Mouse (Mus musculus) CH12.LX (cell line): Measurements from ENCODE around the gene Sec22a. TPM values are rescaled to one million over a fixed set of nuclear protein-coding genes. Genes with fewer than 3 reads are reported as not detected.

Experiments used
- DNase-seq: peaks from one replicate; pipeline ENCODE4 v3.0.0-alpha.2; 2013; ENCODE audit errors: extremely low read depth
- H3K27ac ChIP-seq: 2 replicates; pipeline ENCODE4 v1.5.1; 2012; ENCODE audit warnings: low read depth, mild to moderate bottlenecking, control low read depth, moderate library complexity; ENCODE audit not compliant: insufficient read depth
- H3K27me3 ChIP-seq: replicated peaks from 2 replicates; pipeline ENCODE3; 2012; ENCODE audit warnings: inconsistent platforms
- H3K36me3 ChIP-seq, 2 experiments: replicated peaks in 1 of 2; 2 replicates each; pipeline versions ENCODE3 to v1.6.1; 2012; ENCODE audit warnings: inconsistent platforms in 1 of 2, low read length in 1 of 2, mild to moderate bottlenecking in 1 of 2, mixed read lengths in 1 of 2, moderate library complexity in 1 of 2; ENCODE audit not compliant: control insufficient read depth in 1 of 2, insufficient read depth in 1 of 2
- H3K4me1 ChIP-seq, 2 experiments: 2 replicates each; pipeline ENCODE4 v1.6.1; 2012; ENCODE audit warnings: inconsistent platforms in 1 of 2, moderate library complexity in 1 of 2; ENCODE audit not compliant: insufficient read depth in 2 of 2, control insufficient read depth in 1 of 2
- H3K4me2 ChIP-seq: 2 replicates; pipeline ENCODE4 v1.6.1; 2012; ENCODE audit warnings: low read depth, mild to moderate bottlenecking, control low read depth; ENCODE audit not compliant: poor library complexity, insufficient read depth, severe bottlenecking
- H3K4me3 ChIP-seq, 3 experiments: fragments of 150-350 bp in 1 of 3; sonication (generic) in 1 of 3; replicated peaks in 1 of 3; 2 replicates each; pipeline versions ENCODE3 to v1.5.1; 2011 to 2012; ENCODE audit warnings: low read depth in 2 of 3, low read length in 2 of 3, mild to moderate bottlenecking in 2 of 3, moderate library complexity in 2 of 3, control low read depth in 1 of 3, improper control_type of control experiment in 1 of 3, inconsistent platforms in 1 of 3, mixed read lengths in 1 of 3; ENCODE audit not compliant: poor library complexity in 1 of 3
- H3K79me2 ChIP-seq: replicated peaks from 2 replicates; pipeline ENCODE4 v1.6.1; 2012; ENCODE audit warnings: mild to moderate bottlenecking, moderate library complexity; ENCODE audit not compliant: control insufficient read depth, poor library complexity, insufficient read depth, severe bottlenecking; ENCODE audit errors: extremely low read depth
- H3K9ac ChIP-seq: 2 replicates; pipeline ENCODE4 v1.6.1; 2012; ENCODE audit warnings: low read depth, mild to moderate bottlenecking, control low read depth, moderate library complexity; ENCODE audit not compliant: insufficient read depth
- H3K9me3 ChIP-seq: replicated peaks from 2 replicates; pipeline ENCODE3; 2012; ENCODE audit warnings: low read length, inconsistent platforms, mixed read lengths
- BHLHE40 ChIP-seq: IDR thresholded peaks from 2 replicates; pipeline ENCODE4 v1.6.1; 2011; ENCODE audit warnings: mild to moderate bottlenecking, low read depth, low read length, improper control_type of control experiment
- CTCF ChIP-seq, 2 experiments: IDR thresholded peaks in 1 of 2; conservative IDR thresholded peaks in 1 of 2; 2 replicates each; pipeline ENCODE4 v1.5.1; 2011 to 2012; ENCODE audit warnings: low read depth in 2 of 2, low read length in 2 of 2, improper control_type of control experiment in 1 of 2, inconsistent platforms in 1 of 2, mild to moderate bottlenecking in 1 of 2, moderate library complexity in 1 of 2
- E2F4 ChIP-seq: IDR thresholded peaks from 2 replicates; pipeline ENCODE4 v1.6.1; 2011; ENCODE audit warnings: low read depth, low read length, improper control_type of control experiment; ENCODE audit not compliant: insufficient replicate concordance
- ETS1 ChIP-seq: conservative IDR thresholded peaks from 2 replicates; pipeline ENCODE4 v1.6.1; 2012; ENCODE audit warnings: low read depth, mild to moderate bottlenecking, inconsistent platforms, low read length, improper control_type of control experiment, moderate library complexity
- GABPA ChIP-seq: IDR thresholded peaks from 2 replicates; pipeline ENCODE4 v1.6.1; 2012; ENCODE audit warnings: low read depth, low read length, improper control_type of control experiment, inconsistent platforms; ENCODE audit not compliant: insufficient replicate concordance
- JUN ChIP-seq: IDR thresholded peaks from 2 replicates; pipeline ENCODE4 v1.6.1; 2011; ENCODE audit warnings: low read depth, mild to moderate bottlenecking, low read length, improper control_type of control experiment, moderate library complexity; ENCODE audit not compliant: insufficient read depth
- JUND ChIP-seq: conservative IDR thresholded peaks from 2 replicates; pipeline ENCODE4 v1.6.1; 2011; ENCODE audit warnings: low read depth, low read length, improper control_type of control experiment
- KAT2A ChIP-seq: IDR thresholded peaks from 2 replicates; pipeline ENCODE4 v1.6.1; 2012; ENCODE audit warnings: low read length, improper control_type of control experiment, inconsistent platforms; ENCODE audit not compliant: insufficient replicate concordance
- MAX ChIP-seq: IDR thresholded peaks from 2 replicates; pipeline ENCODE4 v1.6.1; 2011; ENCODE audit warnings: low read length, improper control_type of control experiment
- MAZ ChIP-seq: IDR thresholded peaks from 2 replicates; pipeline ENCODE4 v1.6.1; 2012; ENCODE audit warnings: low read depth, mild to moderate bottlenecking, inconsistent platforms, low read length, improper control_type of control experiment, moderate library complexity
- MEF2A ChIP-seq: IDR thresholded peaks from 2 replicates; pipeline ENCODE4 v1.6.1; 2014; ENCODE audit warnings: low read depth, mild to moderate bottlenecking, inconsistent platforms, low read length, improper control_type of control experiment, borderline replicate concordance
- NELFE ChIP-seq: IDR thresholded peaks from 2 replicates; pipeline ENCODE4 v1.6.1; 2011; ENCODE audit warnings: low read depth, low read length, improper control_type of control experiment
- PAX5 ChIP-seq: IDR thresholded peaks from 2 replicates; pipeline ENCODE4 v1.6.1; 2012; ENCODE audit warnings: low read length, inconsistent platforms, mixed read lengths
- POLR2A ChIP-seq: IDR thresholded peaks from 2 replicates; pipeline ENCODE4 v1.6.1; 2011; ENCODE audit warnings: low read depth, mild to moderate bottlenecking, improper control_type of control experiment, low read length
- POLR2AphosphoS2 ChIP-seq: IDR thresholded peaks from 2 replicates; pipeline ENCODE4 v1.6.1; 2011; ENCODE audit warnings: low read depth, low read length, improper control_type of control experiment
- RAD21 ChIP-seq: IDR thresholded peaks from 2 replicates; pipeline ENCODE4 v1.6.1; 2011; ENCODE audit warnings: low read depth, mild to moderate bottlenecking, low read length, improper control_type of control experiment, moderate library complexity
- RCOR1 ChIP-seq: conservative IDR thresholded peaks from 2 replicates; pipeline ENCODE4 v1.6.1; 2012; ENCODE audit warnings: low read depth, mild to moderate bottlenecking, inconsistent platforms, low read length, improper control_type of control experiment
- SIN3A ChIP-seq: IDR thresholded peaks from 2 replicates; pipeline ENCODE4 v1.6.1; 2012; ENCODE audit warnings: low read length, improper control_type of control experiment, inconsistent platforms
- SMC3 ChIP-seq: IDR thresholded peaks from 2 replicates; pipeline ENCODE4 v1.6.1; 2011; ENCODE audit warnings: low read depth, low read length, improper control_type of control experiment
- TBP ChIP-seq: conservative IDR thresholded peaks from 2 replicates; pipeline ENCODE4 v1.6.1; 2011; ENCODE audit warnings: low read depth, low read length, improper control_type of control experiment
- TCF12 ChIP-seq: IDR thresholded peaks from 2 replicates; pipeline ENCODE4 v1.6.1; 2014; ENCODE audit warnings: low read depth, mild to moderate bottlenecking, inconsistent platforms, low read length, improper control_type of control experiment
- UBTF ChIP-seq: IDR thresholded peaks from 2 replicates; pipeline ENCODE4 v1.6.1; 2012; ENCODE audit warnings: low read depth, mild to moderate bottlenecking, inconsistent platforms, low read length, improper control_type of control experiment, moderate library complexity
- USF1 ChIP-seq: IDR thresholded peaks from 2 replicates; pipeline ENCODE4 v1.6.1; 2014; ENCODE audit warnings: low read depth, mild to moderate bottlenecking, inconsistent platforms, low read length, improper control_type of control experiment
- USF2 ChIP-seq: conservative IDR thresholded peaks from 2 replicates; pipeline ENCODE4 v1.6.1; 2011; ENCODE audit warnings: low read depth, low read length, improper control_type of control experiment
- ZMIZ1 ChIP-seq: IDR thresholded peaks from 2 replicates; pipeline ENCODE4 v1.6.1; 2012; ENCODE audit warnings: low read depth, mild to moderate bottlenecking, inconsistent platforms, low read length, improper control_type of control experiment
- ZNF384 ChIP-seq: IDR thresholded peaks from 2 replicates; pipeline ENCODE4 v1.6.1; 2012; ENCODE audit warnings: low read depth, low read length, improper control_type of control experiment, inconsistent platforms
- dilution Hi-C: fragments of 300-500 bp; cut with MboI; formaldehyde crosslinking; loops from 2 replicates; pipeline ENCODE4 v1.14.3; 2020; ENCODE audit warnings: low sequenced_read_pairs; ENCODE audit not compliant: extremely low pct_unique_long_range_greater_than_20kb, extremely low pct_ligation_motif_present
- in situ Hi-C: fragments of 300-500 bp; cut with MboI; formaldehyde crosslinking; loops from 3 replicates; pipeline ENCODE4 v1.14.3; 2019; ENCODE audit warnings: low sequenced_read_pairs, low pct_ligation_motif_present, low pct_unique_long_range_greater_than_20kb, mixed read lengths
- polyA plus RNA-seq: library from polyadenylated mRNA; unstranded; fragments of >175 nt; gene quantifications from 2 replicates; pipeline ENCODE4 v1.2.1, GENCODE M21; 2012; ENCODE audit warnings: low read depth; ENCODE audit not compliant: insufficient read length
- total RNA-seq, 2 experiments: library from RNA; depleted of rRNA; stranded (reverse); fragments of 300-350 nt in 1 of 2; fragments of >200 nt in 1 of 2; gene quantifications; 2 replicates each; pipeline ENCODE4 v1.2.3; 2012 to 2014

Gene Sec22a
- total and polyA plus RNA-seq, 3 experiments: 8.6 to 17.8 (median 10.8) TPM

DNA sequence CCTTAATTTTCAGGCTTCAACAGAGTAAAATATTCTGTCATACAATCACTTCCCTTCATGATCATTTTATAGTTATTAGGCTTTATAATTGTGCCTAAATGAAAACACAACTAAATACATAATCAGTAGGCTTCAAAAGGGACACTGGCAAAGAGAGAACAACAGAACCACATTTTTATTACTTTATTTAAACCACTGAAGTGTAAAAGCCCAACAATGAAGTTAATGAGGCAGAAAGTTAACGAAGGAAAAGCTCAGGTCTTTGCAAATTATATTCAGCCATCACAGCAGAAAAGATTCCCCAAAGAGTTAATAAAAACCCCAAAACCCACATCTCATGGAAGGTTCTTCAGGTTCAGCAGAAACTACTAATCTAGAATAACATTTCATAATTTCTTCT, 33.3 kb downstream of the Sec22a start:
- in situ Hi-C loops (no loop called here), dilution Hi-C loops (no loop called here)
- Histone ChIP-seq H3K9ac (no peak overlapping the region), H3K27ac (no peak overlapping the region), H3K27me3 (no peaks in the 10 kb centered on the region), H3K36me3 (peaks cover 0 to 12% of the 10 kb centered on the region in 2 experiments), H3K79me2 (no peaks in the 10 kb centered on the region), H3K4me1 (no peaks in the 10 kb centered on the region), H3K4me3 (no peak overlapping the region), H3K4me2 (no peak overlapping the region), H3K9me3 (no peaks in the 10 kb centered on the region)
- TF ChIP-seq UBTF (no peak), TBP (no peak), GABPA (no peak), USF1 (no peak), TCF12 (no peak), NELFE (no peak), KAT2A (no peak), ZNF384 (no peak), POLR2AphosphoS2 (no peak), USF2 (no peak), MEF2A (no peak), JUN (no peak), POLR2A (no peak), ETS1 (no peak), PAX5 (no peak), CTCF (conservative IDR thresholded peaks at IDR 0.05 in 1 of 2, IDR thresholded peaks at IDR 0.05 in 1 of 2; ENCODE audit: low read depth in 2 of 2, low read length in 2 of 2) (no peak)
- DNase-seq: no peak

GRCm38 (mm10) chr16:35319773-35320172, 43.9 kb downstream of the Sec22a start:
- TF ChIP-seq UBTF (no peak), RAD21 (no peak), CTCF (conservative IDR thresholded peaks at IDR 0.05 in 1 of 2, IDR thresholded peaks at IDR 0.05 in 1 of 2; ENCODE audit: low read depth in 2 of 2, low read length in 2 of 2) (no peak), USF2 (no peak), USF1 (no peak), ZMIZ1 (no peak), TCF12 (no peak), JUND (no peak), SMC3 (no peak), MAX (no peak), PAX5 (no peak), BHLHE40 (no peak), RCOR1 (no peak), MAZ (no peak), E2F4 (no peak), KAT2A (no peak), POLR2AphosphoS2 (no peak), SIN3A (no peak), MEF2A (no peak)
- TF ChIP-seq, all 38 proteins: peak for 0
- Histone ChIP-seq H3K27ac (no peak overlapping the region), H3K79me2 (no peaks in the 10 kb centered on the region), H3K9me3 (no peaks in the 10 kb centered on the region), H3K4me3 (no peak overlapping the region), H3K4me2 (no peak overlapping the region), H3K27me3 (no peaks in the 10 kb centered on the region), H3K36me3 (no peaks in the 10 kb centered on the region), H3K4me1 (peaks cover 0 to 5% of the 10 kb centered on the region in 2 experiments; a peak in 1 of 4 replicates), H3K9ac (no peak overlapping the region)
- dilution Hi-C loops: no loop called here
- in situ Hi-C loops: loop anchor here (10.0 kb wide), 1 partner anchor 305 kb away; no protein-coding TSS in a partner anchor
- no peak for DNase-seq
